Mouse (Mus musculus) forebrain, embryonic 16.5 days (tissue): ENCODE data around the gene Hrasls. TPM values are rescaled to one million over a fixed set of nuclear protein-coding genes. Genes with fewer than 3 reads are reported as not detected.

Source experiments
- polyA plus RNA-seq: library from polyadenylated mRNA; unstranded; fragments of >200 nt; fragmentation: Nextera tagmentation; extraction: Ambion mirVana; gene quantifications from 2 replicates; pipeline ENCODE4 v1.2.1, GENCODE M21; 2015

Hrasls gene
- polyA plus RNA-seq, 1 experiment from 2014 or later = 4.3 TPM

Other genes with a start within 250 kb of the Hrasls start
- 1.1 and 2.6 TPM in 2 replicates for gene Atp13a5, start 169.0 kb downstream of the Hrasls start, polyA plus RNA-seq